Mouse (Mus musculus) brain, embryonic 18.5 days (tissue): ENCODE data around the gene Aimp2.

Source experiments
- DNase-seq: peaks from one replicate; pipeline ENCODE4 v3.0.0-alpha.2; 2012; ENCODE audit warnings: low read depth, low spot score

Gene Aimp2

GRCm38 (mm10) chr5:143902111-143902510, 7.5 kb downstream of the Aimp2 start:
- no peak for DNase-seq

DNA sequence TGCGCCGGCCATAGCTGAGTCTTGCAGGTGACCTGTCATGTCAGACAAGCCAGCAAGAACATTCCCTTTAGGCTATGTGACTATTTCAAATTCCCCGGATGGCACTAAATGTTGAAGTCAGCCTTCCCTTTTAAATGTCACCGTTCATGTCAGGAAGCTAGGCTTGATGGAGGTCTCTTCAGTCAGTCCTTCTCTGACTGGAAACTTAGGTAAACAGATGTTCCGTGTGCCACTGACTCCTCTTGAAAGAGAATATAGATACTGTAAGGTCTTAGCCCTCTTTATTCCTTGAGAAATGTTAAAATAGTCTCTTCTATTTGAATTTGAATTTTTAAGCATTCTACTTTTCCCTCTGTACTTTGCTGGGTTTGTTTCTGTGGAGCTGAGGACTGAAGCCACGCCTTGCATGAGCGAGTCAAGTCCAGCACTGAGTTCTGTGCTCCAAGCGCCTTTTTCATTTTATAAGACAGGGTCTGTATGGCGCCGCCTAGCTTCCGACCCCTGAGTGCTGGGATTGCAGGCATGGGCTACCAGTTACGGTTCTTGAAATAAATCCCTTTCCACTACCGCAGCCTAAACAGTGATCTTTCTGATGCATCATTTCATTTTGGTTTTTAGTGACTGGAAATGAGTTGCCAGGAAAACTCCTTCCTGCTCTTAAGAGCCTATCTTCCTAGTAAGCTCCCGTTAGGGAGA, 11.9 kb downstream of the Aimp2 start, which contains the start of gene Ankrd61:
Ankrd61 (minus strand) TSS at position 51 of the 696 bp plus-strand sequence.
- DNase-seq, result no peak

GRCm38 (mm10) chr5:143893396-143893795, 16.3 kb downstream of the Aimp2 start:
- DNase-seq, result no peak

GRCm38 (mm10) chr5:143892255-143892886, 17.3 kb downstream of the Aimp2 start:
- no peak for DNase-seq

GRCm38 (mm10) chr5:143890741-143891140, 18.9 kb downstream of the Aimp2 start:
- no peak for DNase-seq

GRCm38 (mm10) chr5:143885274-143885673, 24.4 kb downstream of the Aimp2 start:
- DNase-seq, result no peak

DNA sequence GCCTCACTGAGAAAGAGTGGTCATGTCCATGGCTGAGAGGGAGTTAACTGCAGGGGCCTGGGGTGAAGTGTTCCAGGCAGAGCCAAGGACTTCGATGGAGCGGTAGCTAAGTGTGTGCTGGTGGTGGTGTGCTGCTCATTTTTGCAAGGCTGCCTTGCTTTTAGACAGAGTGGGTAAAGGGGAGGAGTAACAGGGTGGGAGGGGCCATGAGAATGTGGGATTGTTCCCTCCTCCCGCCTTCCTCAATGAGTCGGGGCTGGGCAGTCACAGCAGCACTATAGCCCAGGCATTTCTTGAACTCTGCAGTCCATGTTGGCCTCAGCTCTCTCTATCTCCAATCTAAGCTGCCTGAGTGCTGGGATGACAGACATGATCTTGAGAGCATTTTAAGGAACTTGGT, 35.1 kb downstream of the Aimp2 start:
- no peak for DNase-seq

DNA sequence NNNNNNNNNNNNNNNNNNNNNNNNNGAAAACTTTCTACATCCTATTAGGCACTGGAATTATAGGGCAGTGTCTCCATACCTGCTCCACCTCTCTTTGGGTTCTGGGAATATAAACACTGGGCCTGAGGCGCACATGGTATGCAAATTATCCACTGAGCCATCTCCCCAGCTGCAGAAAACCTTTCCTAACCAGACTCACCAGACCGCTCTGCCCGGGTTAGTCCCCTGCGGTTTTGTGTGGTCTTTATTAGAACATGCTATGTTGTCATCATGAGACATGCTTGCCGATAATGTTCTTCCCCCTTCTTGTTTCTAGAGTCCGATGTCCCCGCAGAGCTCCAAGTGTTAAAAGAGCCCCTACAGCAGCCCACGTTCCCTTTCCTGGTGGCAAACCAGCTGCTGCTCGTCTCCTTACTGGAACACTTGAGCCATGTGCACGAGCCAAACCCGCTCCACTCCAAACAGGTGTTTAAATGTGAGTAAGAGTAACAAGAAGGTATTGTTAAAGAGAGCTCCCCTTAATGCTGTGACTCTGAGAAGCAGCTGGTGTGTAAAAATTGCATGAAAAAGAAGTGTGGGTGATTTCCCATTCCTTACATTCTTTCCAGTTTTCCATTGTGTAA, 38.0 kb downstream of the Aimp2 start:
- DNase-seq, result no peak
